Mouse (Mus musculus): ENCODE data around the gene Rps18. TPM values are rescaled to one million over a fixed set of nuclear protein-coding genes. Genes with fewer than 3 reads are reported as not detected.

The Rps18 gene
- polyA plus RNA-seq (2017; shearing (Covaris generic)), result 1,000 to 10,000 TPM; 1,636 to 3,186 TPM

GRCm38 (mm10) chr17:33955555-33956214, at the start of gene Rps18, which contains the start of gene Vps52:
TSS of gene Rps18 (minus strand) at chr17:33956001.
TSS of gene Vps52 (plus strand) at chr17:33955812.

GRCm38 (mm10) chr17:34000150-34000537, 44.3 kb upstream of the Rps18 start, which contains the start of gene H2-K1:
TSS of gene H2-K1 (minus strand) at chr17:34000347.

GRCm38 (mm10) chr17:33951021-33951946, 4.5 kb downstream of the Rps18 start, which contains the start of gene B3galt4:
TSS of gene B3galt4 (minus strand) at chr17:33951488.

GRCm38 (mm10) chr17:33940206-33940805, 15.5 kb downstream of the Rps18 start, which contains the start of the genes Pfdn6 and Wdr46:
TSS of gene Pfdn6 (minus strand) at chr17:33940343.
TSS of gene Wdr46 (plus strand) at chr17:33940660.

GRCm38 (mm10) chr17:33929371-33930279, 26.2 kb downstream of the Rps18 start, which contains the start of gene Rgl2:
TSS of gene Rgl2 (plus strand) at chr17:33929543.

GRCm38 (mm10) chr17:33915671-33916250, 40.0 kb downstream of the Rps18 start, which contains the start of the genes Tapbp and Zbtb22:
TSS of gene Tapbp (plus strand) at chr17:33915899.
TSS of gene Zbtb22 (plus strand) at chr17:33915904.

GRCm38 (mm10) chr17:33909077-33909868, 46.5 kb downstream of the Rps18 start, which contains the start of gene Daxx:
TSS of gene Daxx (plus strand) at chr17:33909414.

GRCm38 (mm10) chr17:33904835-33905234, 51.0 kb downstream of the Rps18 start, which contains the start of gene Platr17:
TSS of gene Platr17 (plus strand) at chr17:33905135.

Other genes starting within 250 kb of the Rps18 start
- 100 to 1,000 TPM; 115 to 135 TPM for gene March2, start 237.3 kb downstream of the Rps18 start, polyA plus RNA-seq (2017; shearing (Covaris generic))
- gene Rab11b, start 195.5 kb downstream of the Rps18 start, polyA plus RNA-seq (2017; shearing (Covaris generic)), result 100 to 1,000 TPM; 257 to 293 TPM
- gene Angptl4, start 174.2 kb downstream of the Rps18 start, polyA plus RNA-seq (2017; shearing (Covaris generic)), result 1 to 10 TPM; 2.2 to 9.0 TPM
- 1 to 10 TPM; 5.5 to 8.4 TPM for gene Kank3, start 145.5 kb downstream of the Rps18 start, polyA plus RNA-seq (2017; shearing (Covaris generic))
- 1,000 to 10,000 TPM in 1 of 2 experiments, 100 to 1,000 TPM in 1; 711 to 1,323 TPM for gene Rps28, start 131.4 kb downstream of the Rps18 start, polyA plus RNA-seq (2017; shearing (Covaris generic))
- gene Ndufa7, start 131.4 kb downstream of the Rps18 start, polyA plus RNA-seq (2017; shearing (Covaris generic)), result 100 to 1,000 TPM; 336 to 377 TPM
- 10 to 100 TPM; 10.3 to 32.6 TPM for gene Cd320, start 112.9 kb downstream of the Rps18 start, polyA plus RNA-seq (2017; shearing (Covaris generic))
- not detected for gene Gm7029, start 82.2 kb downstream of the Rps18 start, polyA plus RNA-seq (2017; shearing (Covaris generic))
- 10 to 100 TPM in 1 of 2 experiments, 1 to 10 TPM in 1; 5.4 to 10.0 TPM for gene Kifc1, start 65.3 kb downstream of the Rps18 start, polyA plus RNA-seq (2017; shearing (Covaris generic))
- gene Platr17, start 50.9 kb downstream of the Rps18 start, polyA plus RNA-seq (2017; shearing (Covaris generic)), result 1 to 10 TPM; 3.2 to 8.3 TPM
- gene Daxx, start 46.6 kb downstream of the Rps18 start, polyA plus RNA-seq (2017; shearing (Covaris generic)), result 100 to 1,000 TPM; 126 to 129 TPM
- 100 to 1,000 TPM; 650 to 721 TPM for gene Tapbp, start 40.1 kb downstream of the Rps18 start, polyA plus RNA-seq (2017; shearing (Covaris generic))
- gene Zbtb22, start 40.1 kb downstream of the Rps18 start, polyA plus RNA-seq (2017; shearing (Covaris generic)), result 10 to 100 TPM; 18.2 to 18.6 TPM
- 100 to 1,000 TPM; 109 to 112 TPM for gene Rgl2, start 26.5 kb downstream of the Rps18 start, polyA plus RNA-seq (2017; shearing (Covaris generic))
- gene Pfdn6, start 15.7 kb downstream of the Rps18 start, polyA plus RNA-seq (2017; shearing (Covaris generic)), result 100 to 1,000 TPM; 145 to 156 TPM
- gene Wdr46, start 15.3 kb downstream of the Rps18 start, polyA plus RNA-seq (2017; shearing (Covaris generic)), result 10 to 100 TPM; 46.5 to 72.2 TPM
- gene B3galt4, start 4.5 kb downstream of the Rps18 start, polyA plus RNA-seq (2017; shearing (Covaris generic)), result 10 to 100 TPM; 37.5 to 47.5 TPM
- 10 to 100 TPM; 61.1 to 66.8 TPM for gene Vps52, start 189 bp downstream of the Rps18 start, polyA plus RNA-seq (2017; shearing (Covaris generic))
- gene H2-K1, start 44.3 kb upstream of the Rps18 start, polyA plus RNA-seq (2017; shearing (Covaris generic)), result over 10,000 TPM; 11,900 to 12,872 TPM
- gene Ring1, start 68.7 kb upstream of the Rps18 start, polyA plus RNA-seq (2017; shearing (Covaris generic)), result 10 to 100 TPM; 27.7 to 36.2 TPM
- gene H2-Ke6, start 72.1 kb upstream of the Rps18 start, polyA plus RNA-seq (2017; shearing (Covaris generic)), result 100 to 1,000 TPM; 183 to 346 TPM
- gene Slc39a7, start 75.7 kb upstream of the Rps18 start, polyA plus RNA-seq (2017; shearing (Covaris generic)), result 10 to 100 TPM; 80.0 to 90.9 TPM
- 10 to 100 TPM; 43.3 to 60.3 TPM for gene Rxrb, start 75.8 kb upstream of the Rps18 start, polyA plus RNA-seq (2017; shearing (Covaris generic))
- gene Col11a2, start 83.4 kb upstream of the Rps18 start, polyA plus RNA-seq (2017; shearing (Covaris generic)), result 1 to 10 TPM in 1 of 2 experiments, under 1 TPM in 1; 0.86 to 1.7 TPM
- 10 to 100 TPM; 19.9 to 60.5 TPM for gene H2-Oa, start 136.3 kb upstream of the Rps18 start, polyA plus RNA-seq (2017; shearing (Covaris generic))
- 100 to 1,000 TPM; 113 to 424 TPM for gene H2-DMa, start 163.5 kb upstream of the Rps18 start, polyA plus RNA-seq (2017; shearing (Covaris generic))
- 100 to 1,000 TPM; 158 to 192 TPM for gene Brd2, start 166.6 kb upstream of the Rps18 start, polyA plus RNA-seq (2017; shearing (Covaris generic))
- 10 to 100 TPM in 1 of 2 experiments, 1 to 10 TPM in 1; 6.4 to 25.9 TPM for gene H2-DMb2, start 187.3 kb upstream of the Rps18 start, polyA plus RNA-seq (2017; shearing (Covaris generic))
- gene H2-DMb1, start 197.1 kb upstream of the Rps18 start, polyA plus RNA-seq (2017; shearing (Covaris generic)), result 10 to 100 TPM in 1 of 2 experiments, 1 to 10 TPM in 1; 3.4 to 17.2 TPM
- gene Tap1, start 231.6 kb upstream of the Rps18 start, polyA plus RNA-seq (2017; shearing (Covaris generic)), result 100 to 1,000 TPM; 385 to 581 TPM
- 100 to 1,000 TPM; 596 to 730 TPM for gene Psmb9, start 231.8 kb upstream of the Rps18 start, polyA plus RNA-seq (2017; shearing (Covaris generic))
- 1,000 to 10,000 TPM; 1,449 to 1,599 TPM for gene Psmb8, start 241.7 kb upstream of the Rps18 start, polyA plus RNA-seq (2017; shearing (Covaris generic))
- gene Tap2, start 247.5 kb upstream of the Rps18 start, polyA plus RNA-seq (2017; shearing (Covaris generic)), result 100 to 1,000 TPM; 207 to 347 TPM

Data from activated CD4-positive, CD25-positive, alpha-beta regulatory T cell (primary cell).